Mouse (Mus musculus) c-Kit-negative CD71-positive TER-119-positive erythroid progenitor cells, embryonic 14.5 days (primary cell): ENCODE data around the gene Tuba1c.
A peak's percentile ranks its signal among the peaks of the same experiment; 100 is the strongest.
"Not testable (repeated sequence)": the region's sequence is repeated elsewhere in the genome, so short reads cannot be mapped to it uniquely, and the experiment has no call there.

Experiments used
- DNase-seq: peaks from one replicate; pipeline ENCODE4 v3.0.0-alpha.2; 2013; ENCODE audit warnings: low read depth, low spot score

The Tuba1c gene

DNA sequence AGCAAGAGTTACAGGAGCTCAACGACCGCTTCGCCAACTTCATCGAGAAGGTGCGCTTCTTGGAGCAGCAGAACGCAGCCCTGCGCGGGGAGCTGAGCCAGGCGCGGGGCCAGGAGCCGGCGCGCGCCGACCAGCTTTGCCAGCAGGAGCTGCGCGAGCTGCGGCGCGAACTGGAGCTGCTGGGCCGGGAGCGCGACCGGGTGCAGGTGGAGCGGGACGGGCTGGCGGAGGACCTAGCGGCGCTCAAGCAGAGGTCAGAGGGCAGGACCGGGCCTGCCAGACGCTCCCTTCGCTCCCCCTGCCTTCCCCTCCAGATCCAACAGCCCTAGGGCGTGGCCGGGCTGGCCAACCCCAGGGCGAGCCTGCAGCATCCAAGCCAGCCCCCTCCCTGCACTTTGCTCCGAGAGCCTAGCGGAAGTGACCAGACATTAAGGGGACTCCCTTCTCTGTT is 25.8 kb downstream of the Tuba1c start:
- no peak for DNase-seq

DNA sequence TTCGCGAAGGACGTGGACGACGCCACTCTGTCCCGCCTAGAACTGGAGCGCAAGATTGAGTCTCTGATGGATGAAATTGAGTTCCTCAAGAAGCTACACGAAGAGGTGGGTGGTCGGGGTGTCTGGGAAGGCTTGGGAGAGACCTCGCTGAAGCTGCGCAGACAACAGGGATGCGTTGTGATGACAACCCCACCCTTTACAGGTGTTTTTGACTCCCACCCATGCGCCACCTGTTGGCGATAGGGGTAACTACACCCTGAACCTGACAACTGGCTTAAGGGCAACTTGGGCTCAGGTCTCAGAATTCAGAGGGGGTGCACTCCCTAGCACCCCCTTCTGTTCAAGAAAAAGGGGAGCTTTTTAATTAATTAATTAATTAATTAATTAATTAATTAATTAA is 26.6 kb downstream of the Tuba1c start:
- peak; percentile 56 for DNase-seq

DNA sequence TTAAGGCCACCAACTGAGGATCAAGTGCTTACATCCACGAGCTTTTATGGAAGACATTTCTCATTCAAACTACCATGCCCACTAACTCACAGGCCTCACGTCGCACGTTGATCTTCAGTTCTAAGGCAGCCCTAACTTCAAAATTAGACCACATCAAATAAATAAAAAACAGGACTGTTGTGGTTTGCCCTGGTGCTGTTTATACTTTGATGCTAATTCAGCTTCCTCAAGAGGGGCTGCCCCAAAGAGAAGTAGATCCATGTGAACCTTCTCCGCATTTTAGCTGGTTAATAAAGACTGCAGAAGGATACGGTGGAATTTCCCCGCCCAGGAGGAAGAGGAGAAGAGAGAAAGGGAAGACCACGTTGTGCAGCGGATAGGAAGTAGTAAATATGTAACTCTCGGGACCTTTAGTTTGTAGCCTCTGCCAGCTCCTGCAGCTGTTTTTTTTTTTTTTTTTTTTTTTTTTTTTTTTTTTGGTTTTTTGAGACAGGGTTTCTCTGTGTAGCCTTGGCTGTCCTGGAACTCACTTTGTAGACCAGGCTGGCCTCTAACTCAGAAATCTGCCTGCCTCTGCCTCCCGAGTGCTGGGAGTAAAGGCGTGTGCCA is 36.0 kb downstream of the Tuba1c start:
- DNase-seq = no peak

DNA sequence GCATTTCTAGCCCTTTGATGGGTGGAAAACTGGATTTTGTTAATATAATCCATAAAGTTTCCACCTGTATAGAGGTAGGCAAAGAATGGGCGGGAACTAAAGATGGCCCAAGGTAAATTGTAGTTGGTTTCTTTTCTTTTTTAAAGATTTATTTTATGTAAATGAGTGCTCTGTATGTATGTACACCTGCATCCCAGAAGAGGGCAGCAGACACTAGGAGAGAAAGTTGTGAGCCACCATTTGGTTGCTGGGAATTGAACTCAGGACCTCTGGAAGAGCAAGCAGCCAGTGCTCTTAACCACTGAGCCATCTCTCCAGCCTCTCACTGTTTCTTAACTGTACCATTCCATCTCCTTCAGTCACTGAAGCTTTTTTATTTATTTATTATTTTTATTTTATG is 42.3 kb downstream of the Tuba1c start:
- no peak for DNase-seq

DNA sequence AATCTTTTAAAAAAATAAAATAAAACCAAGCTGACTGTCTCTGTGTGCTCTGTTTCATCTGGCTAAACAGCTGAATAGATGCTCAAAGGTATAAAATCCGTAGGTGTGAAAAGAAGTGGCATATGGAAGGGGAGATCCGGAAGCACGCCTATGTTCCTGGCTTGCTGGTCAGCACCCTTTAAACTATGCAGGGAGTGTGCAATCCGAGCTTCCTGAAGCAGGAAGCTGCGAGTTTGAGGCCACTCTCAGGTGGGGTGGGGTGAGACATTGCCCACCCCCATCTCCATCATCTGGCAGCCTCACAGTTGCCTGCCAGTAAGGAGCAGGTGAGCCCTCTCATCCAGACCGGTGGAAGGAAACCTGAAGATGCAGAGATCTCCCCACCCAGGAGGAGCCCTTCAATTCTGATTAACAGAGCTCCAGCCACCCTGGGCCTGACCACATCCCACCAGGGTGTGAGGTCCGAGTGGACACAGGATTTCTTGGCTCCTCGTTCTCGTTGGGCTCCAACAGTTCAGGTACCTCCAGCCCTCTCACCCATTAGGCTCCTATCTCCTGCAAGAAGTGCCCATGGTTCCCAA is 44.4 kb downstream of the Tuba1c start, which contains the start of gene Troap:
TSS of gene Troap (plus strand) at position 557 of the 581 bp plus-strand sequence.
- no peak for DNase-seq

DNA sequence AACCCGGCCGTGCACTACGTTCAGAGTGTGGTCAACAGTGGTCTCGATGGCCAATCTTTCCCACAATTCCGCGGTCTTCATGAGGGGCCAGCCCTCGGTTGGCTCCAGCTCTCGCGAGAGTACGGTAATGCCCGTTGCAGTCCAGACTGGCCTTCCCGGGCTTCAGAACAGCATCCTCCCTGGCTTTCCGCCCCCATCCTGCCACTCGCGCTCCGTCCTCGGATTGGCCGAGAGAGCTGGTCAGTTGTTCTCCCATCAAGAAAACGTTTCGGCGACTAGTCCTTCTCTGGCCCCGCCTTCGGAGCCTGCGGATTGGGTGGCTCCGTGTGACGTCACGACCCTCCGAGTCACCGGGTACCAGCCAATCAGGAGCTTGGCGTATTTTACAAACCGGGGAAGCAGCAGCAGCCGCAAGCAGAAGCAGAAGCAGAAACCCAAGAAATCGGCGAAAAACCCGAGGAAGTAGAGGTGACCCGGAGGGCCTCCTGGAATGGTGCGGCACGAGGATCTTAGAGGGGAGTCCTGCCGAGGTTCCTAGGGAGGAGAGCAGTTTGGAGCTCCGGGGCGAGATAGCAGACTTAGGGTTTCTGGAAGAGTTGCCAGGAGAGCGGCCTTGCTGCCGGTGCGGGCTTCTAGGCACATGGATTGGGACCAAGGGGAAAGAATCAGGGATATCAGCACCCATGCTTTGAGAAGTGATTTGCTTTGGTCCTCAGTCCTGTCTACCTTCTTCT is 45.1 kb downstream of the Tuba1c start:
- DNase-seq = peak; percentile 94

DNA sequence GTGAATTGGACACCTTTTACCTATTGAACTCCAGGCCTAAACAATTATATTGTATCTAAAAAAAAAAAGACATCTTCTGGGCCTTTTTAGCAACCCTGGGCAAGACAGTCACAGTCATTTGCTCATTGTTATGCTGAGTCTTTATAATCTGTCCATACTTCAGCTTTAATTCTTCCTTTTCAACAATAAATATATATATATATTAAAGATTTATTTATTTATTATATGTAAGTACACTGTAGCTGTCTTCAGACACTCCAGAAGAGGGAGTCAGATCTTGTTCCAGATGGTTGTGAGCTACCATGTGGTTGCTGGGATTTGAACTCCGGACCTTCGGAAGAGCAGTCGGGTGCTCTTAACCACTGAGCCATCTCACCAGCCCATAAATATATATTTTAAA is 46.3 kb downstream of the Tuba1c start:
- not testable (repeated sequence) for DNase-seq

DNA sequence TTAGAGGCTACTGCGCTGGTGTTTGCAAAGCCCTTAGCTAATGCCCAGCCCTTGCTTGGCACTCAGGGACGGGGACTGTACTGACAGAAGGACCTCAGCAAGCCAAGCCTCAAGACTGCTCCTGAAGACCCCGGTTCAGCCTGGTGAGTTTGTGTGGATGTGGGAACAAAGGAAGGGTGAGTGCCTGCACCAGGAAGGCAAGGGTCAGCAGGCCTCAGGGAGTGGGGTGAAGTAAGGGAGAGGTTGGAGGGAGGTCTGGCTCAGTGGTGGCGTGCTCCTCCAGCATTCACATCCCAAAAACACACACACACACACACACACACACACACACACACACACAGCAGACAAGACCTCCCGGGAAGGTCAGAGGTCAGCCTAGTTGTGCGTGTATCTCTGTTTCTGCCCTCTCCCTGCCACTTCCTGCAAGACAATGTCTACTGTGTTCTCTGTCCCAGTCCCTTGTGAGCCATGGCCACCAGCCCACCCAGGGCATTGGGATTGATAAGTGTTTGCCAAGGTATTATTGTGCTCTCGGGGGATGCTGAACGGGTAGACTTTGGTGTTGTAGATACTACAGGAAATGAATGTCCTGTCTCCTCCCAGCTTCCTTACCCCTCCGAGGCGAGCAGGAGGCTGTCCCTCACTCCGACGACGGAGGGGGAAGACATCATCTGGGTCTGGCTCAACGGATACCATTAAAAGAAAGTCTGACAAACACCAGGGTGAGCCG is 48.7 kb downstream of the Tuba1c start:
- no peak for DNase-seq

DNA sequence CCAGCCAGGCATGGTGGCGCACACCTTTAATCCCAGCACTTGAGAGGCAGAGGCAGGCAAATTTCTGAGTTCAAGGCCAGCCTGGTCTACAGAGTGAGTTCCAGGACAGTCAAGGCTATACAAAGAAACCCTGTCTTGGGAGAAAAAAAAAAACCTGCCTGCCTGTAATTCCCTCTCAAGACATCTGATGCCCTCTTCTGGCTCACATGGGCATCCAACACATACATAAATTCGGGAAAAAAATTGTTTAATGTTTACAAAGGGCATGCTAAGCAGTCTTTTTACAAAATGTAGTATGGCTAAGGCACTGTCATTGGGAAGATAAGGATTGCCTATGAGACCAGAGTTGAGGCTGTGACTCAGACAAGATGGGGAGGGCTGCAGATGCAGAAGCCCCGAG is 50.1 kb downstream of the Tuba1c start:
- no peak for DNase-seq

DNA sequence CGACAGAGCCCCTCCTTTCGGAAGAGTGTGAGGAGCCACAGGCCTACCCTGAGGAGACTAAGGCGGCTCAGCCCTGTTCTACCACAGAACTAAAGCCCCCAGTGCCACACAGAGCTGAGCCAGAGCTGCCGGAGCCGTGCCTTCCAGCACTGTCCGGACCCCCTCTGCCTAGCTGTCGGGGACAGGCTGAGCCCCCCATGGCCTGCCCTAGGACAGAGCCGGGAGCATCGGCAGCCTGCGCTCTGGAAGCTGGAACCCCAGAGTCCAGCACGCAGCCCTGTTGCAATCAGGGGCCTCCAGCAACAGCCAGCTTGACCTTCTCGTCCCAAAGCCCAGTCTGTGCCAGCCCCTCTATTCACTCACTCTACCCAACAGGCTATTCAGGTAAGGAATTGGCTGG is 52.6 kb downstream of the Tuba1c start:
- DNase-seq = no peak

DNA sequence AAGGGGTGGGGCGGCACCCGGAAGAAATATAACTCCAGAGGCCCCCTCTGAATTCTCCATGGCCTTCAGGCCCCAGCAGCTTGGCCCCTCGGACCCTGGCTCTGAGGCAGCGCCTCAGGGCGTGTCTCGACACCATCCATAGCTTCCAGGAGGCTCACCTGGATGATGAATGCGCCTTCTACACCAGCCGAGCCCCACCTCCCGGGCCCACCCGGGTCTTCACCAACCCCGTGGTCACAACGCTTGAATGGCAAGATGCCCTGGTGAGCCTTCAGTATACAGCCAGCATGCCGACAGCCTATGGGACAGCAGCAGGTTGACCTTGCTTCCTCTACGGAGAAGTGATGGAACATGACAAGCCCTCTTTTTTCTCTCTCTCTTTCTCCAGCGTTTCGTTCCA is 53.1 kb downstream of the Tuba1c start:
- no peak for DNase-seq

DNA sequence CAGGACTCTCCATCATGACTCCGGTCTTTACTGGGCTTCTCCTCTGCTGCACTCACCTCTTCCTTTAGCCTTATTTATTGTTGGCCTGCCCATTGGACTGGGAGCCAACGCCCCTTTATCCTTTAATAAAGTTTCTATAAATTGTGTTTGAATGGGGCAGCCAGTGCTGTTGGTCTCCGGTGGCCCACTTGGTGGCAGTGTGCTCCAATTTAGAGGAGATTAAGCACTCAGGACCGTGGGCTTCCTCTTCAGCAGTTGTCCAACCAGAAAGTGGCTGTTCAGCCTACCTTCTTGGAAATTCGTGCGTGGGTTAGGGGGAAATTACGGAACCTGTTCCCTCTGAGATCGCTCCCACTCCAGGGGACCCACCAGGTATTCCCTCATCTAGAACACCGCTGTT is 53.6 kb downstream of the Tuba1c start:
- no peak for DNase-seq

DNA sequence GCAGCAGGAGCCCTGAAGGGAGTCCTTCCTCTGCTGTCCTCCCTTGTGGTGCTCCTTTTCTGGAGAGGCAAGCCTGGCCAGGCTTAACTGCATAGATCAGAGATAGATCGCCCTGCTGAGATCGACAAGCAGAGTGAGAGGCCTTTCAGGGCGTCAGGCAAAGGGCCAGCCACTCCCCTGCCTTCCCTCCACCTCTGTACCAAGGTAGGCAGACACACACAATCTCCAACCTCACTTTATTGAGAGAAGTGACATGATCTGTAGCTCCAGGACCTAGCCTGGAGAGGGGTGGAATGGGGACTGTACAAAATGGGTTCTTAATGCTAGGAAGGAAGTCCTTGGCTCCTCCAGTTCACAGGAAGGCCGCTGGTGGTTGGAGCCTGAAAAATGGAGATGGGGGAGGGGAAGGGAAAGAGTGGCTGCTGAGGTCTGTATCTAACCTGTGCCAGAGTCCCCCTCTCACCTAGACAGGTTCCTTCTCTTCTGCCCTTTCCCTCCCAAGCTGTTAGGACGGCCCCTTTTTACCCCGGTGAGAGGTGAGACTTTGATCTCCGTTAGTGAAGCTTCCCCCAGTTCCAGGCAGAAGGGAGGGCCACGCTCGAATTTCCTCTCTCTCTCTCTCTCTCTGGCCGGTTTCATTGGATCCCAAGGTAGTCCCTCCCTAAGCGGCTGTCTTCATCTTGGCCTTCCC is 54.3 kb downstream of the Tuba1c start:
- no peak for DNase-seq

DNA sequence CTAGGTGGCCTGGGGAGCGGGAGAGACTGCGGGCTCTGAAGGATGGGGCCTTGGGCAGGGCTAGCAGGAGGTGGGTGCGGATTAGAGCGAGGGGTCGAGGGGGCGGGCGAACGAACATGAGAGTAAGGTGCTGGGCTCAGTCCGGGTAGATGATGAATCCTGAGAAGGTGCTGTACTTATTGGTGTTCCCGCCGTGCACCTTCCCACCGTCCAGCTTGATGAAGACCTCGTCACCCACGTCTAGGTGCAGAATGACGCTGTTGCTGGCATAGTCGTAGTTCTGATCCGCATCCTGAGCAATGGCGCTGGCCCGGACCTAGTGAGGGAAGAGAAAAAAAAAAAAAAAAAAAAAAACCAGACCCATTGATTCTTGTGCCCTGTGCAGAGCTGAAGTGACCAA is 54.9 kb downstream of the Tuba1c start:
- no peak for DNase-seq

DNA sequence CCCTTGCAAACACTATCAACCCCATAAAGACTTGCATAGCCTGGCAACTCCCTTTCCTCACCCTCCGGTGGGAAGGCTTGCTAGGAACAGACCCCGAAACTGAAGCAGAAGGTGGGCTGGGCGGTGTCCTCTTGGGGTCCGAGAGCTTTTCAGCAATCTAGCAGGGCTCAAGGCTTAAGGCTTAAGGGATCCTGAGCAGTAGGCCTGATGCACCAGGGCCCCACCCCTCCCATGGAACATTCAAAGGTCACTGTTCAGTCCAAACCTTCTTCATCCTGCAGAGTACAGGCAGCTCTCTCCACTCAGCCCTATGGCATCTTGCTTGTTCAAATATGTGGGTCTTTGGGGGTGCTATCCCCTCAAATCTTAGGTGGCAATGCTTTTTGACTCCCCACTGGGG is 56.3 kb downstream of the Tuba1c start:
- no peak for DNase-seq

DNA sequence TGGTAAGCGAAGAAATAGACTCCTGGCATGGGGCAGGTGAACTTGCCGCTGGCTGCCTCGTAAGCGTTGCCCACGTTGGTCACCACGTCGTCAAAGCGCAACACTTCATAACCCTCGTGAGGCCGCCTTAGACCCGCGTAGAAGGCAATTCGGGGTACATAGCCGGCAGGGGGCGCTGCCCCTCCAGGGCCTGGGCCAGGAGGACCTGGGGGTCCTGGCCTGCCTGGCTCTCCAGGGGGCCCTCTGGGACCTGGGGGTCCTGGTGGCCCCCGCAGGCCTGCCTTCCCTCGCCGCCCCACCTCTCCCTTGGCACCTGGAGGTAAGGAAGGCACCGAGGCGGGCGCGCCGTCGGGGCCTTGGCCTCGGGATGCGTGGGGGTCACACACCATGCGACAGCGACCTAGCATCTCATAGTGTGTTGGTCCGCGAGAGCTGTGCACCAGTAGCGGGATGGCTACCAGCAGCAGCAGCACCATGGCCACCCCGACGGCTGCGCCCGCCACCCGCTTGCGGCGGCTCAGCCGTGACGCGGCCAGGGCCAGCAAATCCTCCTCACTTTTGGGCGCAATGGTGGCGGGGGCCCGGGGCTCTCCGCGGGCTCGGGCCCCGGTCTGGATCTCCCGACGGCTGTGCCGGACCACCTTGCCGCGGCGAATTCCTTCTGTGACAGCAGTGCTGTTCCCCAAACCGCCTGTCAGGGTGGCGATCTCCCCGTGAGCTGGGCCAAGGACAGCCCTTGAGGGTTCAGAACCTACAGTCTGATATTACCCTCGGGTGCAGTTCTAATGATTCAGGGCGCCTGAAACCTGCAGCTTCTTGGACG is 57.8 kb downstream of the Tuba1c start, which contains the start of gene C1ql4:
TSS of gene C1ql4 (minus strand) at position 565 of the 823 bp plus-strand sequence.
- DNase-seq = no peak
